Mouse (Mus musculus) kidney, adult 18-20 months (tissue): Measurements from ENCODE around the gene Pink1.
A peak's percentile ranks its signal among the peaks of the same experiment; 100 is the strongest.

Experiments used
- DNase-seq: peaks from one replicate; pipeline ENCODE4 v3.0.0; 2021

Gene Pink1

DNA sequence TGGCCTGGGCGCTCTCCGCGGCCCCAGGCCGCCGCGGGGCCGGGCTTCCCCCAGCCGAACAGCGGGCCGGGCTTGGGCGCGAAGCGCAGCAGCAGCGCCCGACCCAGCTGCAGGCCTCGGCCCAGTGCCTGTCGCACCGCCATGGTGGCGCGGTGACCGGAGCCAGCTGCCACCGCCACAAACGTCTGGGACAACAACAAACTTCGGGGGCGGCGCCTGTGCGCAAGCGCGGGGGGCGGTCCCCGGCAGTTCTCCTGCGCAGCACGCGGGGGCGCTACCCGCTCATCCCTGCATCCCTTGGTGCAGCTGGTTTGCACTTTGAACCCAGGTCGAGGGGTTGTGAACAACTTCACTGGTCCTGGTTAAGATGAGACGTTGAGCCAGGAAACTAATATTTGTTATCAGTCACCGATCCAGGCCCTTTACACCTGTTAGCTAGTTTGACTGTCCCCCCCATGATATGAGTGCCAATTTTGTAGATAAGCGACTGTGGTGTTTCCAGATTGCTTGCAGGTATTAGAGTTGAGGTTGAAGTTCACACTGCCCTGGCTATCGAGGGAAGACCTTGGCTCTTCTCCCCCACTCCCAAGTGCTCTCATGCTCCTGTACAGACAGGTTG, at the start of gene Pink1:
Pink1 (minus strand) TSS at position 231 of the 619 bp plus-strand sequence.
- DNase-seq, result peak; percentile 98

DNA sequence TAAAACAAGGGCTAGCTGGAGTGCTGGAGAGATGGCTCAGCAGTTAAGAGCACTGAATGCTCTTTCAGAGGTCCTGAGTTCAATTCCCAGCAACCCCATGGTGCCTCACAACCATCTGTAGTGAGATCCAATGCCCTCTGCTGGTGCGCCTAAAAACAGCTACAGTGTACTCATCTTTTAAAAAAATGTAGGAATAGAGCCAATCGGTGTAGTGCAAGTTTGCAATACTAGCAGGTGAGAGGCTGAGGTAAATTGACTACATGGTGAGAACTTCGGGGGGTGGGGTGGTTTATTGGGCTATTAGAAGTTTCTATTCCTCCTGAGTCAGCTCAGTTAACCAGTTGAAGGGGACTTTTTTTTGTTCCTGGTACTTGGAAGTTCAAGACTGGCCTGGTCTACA, 49.0 kb upstream of the Pink1 start:
- no peak for DNase-seq

DNA sequence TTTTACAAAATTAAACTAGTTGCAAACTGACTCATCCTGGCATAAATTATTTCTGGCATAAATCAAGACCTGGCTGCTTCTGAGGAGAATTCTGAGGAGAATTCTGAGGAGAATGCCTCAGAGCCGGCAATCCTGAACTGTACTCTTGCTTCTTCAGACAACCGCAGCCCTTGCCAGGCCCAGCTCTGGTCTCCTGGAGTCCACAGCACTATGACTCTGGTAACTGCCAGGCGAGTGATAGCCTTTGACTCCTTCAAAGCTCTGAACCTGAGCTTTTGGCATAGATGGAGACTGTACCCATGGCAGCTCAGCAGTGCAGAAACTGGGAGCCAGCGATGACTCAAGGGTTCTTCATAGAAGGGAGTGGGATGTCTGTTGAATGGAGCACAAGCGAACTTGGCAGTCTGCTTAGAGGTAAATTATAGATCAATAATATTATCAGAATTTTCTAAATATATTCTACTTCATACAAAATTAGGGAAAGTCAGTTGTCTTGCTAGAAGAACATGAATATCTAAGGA, 44.9 kb upstream of the Pink1 start:
- DNase-seq, result no peak

DNA sequence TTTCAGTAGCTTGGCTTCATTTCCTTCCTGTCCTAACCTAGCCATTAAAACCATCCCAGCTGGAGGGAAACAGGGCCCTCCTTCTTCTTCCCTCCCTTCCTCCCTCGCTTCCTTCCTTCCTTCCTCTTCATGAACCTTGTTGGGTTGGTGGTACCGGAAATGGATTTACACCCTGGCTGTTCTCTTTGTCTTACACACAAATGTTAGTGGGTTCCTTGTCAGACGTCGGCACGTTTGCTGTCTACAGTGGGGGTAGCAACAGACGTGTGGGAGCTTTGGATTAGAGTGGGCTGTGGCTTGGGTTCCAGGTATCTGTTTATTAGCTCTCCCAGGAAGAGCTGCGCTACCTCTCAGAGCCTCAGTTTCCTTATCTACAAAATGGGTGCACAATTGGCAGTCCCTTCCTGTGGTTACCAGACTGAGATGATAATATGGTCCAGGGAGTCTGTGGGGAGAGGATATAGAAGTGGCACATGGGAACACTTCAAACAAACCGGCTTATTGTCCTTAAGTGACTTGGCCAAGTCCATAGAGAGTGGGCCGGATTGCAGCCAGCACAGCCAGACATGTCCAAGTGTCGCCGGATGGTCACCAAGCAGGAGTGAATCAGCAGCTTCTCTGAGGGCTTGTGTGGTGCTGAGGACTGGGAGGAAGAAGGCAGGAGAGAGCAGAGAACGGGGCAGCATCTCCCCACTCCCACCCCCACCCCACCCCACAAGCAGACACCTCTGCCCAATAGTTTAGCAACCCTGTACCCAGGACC, 42.6 kb upstream of the Pink1 start:
- DNase-seq, result no peak

DNA sequence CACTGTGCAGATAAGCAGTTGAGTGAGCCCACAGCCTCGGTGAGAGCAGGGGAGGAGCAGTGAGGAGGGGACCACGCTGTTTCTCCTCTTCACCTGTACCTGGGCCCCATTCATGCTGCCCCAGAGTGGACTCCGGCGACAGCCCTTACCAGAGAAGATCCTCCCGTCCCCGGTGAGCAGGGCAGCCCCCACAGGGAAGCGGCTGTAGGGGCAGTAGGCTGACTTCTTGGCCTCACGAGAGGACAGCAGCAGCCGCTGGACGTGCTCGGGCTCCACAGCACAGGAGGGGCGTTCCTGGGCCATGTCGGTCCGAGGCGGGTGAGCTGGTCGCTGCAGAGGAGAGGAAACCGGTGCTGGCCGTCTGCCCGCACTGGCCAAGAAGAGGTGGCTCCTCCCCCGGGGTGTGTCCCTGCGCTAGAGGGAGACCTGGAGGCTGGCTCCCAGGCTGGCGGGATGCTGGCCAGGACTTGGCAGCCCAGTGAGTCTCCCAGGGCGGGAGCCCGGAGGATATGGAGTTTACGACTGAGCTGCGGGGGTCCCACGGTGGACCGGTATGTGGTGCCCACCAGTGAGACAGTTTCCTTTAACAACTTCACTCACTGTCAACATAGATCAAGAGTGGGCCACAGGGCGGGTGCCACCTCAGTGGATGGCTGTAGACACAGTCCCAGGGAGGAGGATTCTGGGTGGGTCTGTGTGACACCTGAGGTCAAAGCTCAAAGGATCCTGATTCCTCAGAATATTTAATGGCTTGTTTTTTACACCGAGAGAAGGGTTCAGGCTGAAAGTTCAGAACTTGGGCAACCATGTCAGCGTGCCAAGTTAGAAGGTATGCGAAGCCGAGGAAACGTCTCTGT, 41.8 kb upstream of the Pink1 start, which contains the start of gene Cda:
Cda (minus strand) TSS at position 352 of the 857 bp plus-strand sequence.
- DNase-seq, result peak; percentile 93

DNA sequence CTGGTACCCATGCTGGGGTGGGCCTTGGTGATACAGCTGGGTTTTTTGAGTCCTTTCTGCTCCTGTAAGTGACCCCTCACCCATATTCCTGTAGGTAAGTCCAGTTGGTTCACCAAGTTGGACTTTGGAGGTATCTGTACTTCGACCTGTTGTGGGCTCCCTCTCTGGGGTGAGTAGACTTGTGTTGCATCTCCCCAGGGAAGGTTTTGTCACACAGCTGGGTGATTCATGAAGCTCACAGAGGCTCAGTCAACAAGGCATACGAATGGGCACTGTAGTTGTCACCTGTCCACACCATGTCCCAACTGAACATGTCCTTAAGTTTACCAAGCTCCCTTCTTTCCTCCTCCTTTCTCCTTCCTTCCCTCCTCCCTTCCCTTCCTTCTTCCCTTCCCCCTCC, 40.5 kb upstream of the Pink1 start:
- peak; percentile 63 for DNase-seq

DNA sequence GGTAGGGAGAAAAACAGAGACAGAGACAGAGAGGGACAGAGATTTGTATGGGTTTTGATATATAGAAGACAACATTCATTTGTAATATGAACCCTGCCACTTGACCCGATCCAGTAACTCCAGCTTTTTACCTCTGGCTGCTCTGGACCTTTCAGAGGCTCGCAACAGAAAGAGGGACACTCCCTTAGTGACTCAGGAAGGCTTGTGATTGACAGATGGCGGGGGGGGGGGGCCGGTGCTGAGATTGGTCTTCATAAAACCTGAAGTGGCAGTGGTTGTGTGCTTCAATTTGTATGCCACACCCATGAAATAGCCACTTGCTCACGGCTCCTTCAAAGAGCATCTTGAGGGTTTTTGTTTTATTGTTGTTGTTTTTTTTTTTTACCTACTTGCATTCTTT, 37.4 kb upstream of the Pink1 start:
- no peak for DNase-seq

DNA sequence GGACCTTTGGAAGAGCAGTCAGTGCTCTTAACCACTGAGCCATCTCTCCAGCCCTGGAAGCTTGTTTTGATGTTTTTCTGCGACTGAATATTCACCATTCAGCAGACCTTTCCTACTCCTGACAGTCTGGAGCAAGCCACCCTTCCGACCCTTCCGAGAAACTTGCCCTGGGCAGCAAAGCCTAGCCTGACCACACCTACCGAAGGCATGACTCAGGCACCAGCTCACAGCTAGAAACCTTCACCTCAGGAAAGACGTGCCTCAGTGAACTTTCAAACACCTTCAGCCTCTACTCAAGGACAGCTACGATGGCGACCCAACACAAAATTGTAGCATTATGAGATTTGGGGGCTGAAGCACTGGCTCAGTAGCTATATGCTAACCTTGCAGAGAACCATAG, 36.8 kb upstream of the Pink1 start:
- no peak for DNase-seq

DNA sequence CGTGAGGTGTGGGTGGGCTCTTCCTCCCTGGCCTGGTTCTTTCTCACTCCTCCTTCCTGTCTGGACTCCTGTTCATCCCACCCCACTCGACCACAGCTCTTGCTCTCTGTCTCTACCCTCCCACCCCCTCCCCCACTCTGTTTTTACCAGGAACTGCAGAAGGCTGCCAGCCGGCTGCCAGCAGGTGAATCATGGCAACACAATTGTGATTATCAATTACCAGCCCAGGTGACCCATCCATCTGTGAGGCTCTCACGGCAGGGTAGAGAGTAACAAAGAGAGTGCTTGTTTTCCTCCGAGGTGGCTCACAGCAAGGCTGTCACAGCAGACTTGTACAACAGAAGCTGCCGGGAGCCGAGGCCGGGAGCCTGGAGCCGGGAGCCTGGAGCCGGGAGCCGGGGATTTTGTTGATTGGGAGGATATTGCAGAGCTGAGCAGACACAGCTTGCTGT, 35.3 kb upstream of the Pink1 start:
- no peak for DNase-seq

DNA sequence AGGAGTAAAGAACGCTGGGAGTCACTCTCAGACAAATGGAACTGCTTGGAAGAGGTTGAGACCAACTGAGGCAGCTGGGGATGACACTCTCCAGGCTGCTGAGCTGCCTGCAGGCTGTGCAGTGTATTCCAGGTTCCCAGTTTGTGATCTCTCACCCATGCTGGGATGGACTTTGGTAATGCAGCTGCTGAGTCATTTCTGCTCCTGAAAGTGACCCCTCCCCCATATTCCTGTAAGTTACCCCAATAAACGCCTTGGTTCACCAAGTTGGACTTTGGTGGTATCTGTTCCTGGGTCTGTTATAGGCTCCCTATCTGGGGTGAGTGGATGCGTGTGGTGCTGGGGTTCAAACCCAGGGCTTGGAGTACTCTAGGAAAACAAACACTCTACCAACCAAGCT, 32.1 kb upstream of the Pink1 start:
- DNase-seq, result no peak

DNA sequence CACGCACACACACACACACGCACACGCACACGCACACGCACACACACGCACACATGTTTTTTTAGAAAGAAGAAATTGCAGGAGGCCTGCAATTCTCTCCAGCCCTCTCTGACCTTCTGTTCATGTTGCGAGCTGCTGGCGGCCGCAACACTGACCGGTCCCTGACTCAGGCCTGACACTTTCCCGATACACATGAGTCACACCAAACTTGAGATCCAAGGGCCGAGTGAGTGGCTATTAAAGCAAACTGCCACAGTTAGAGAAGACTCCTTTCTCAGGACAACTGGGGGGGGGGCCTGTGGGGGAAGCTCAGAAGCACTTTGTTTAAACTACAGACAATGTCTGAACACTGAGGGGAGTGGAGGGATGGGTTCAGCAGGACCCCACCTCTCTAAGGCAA, 30.4 kb upstream of the Pink1 start:
- DNase-seq, result no peak

DNA sequence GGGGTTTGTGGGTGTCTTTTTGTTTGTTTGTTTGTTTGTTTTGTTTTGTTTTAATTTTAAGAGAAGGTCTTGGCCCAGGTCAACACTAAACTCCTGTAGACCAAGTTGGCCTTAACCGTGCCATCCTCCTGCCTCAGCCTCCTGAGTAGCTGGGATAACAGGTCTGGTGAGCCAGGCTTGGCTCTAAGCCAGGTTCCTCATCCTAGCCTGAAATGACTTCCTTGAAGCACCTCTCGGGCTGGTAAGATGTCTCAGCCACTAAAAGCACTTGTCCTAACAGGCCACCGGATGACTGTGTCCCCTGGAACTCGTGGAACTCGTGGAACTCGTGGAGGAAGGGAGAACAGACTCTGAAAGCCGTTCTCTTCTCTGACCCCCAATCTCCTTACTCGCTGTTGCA, 30.0 kb upstream of the Pink1 start:
- no peak for DNase-seq

DNA sequence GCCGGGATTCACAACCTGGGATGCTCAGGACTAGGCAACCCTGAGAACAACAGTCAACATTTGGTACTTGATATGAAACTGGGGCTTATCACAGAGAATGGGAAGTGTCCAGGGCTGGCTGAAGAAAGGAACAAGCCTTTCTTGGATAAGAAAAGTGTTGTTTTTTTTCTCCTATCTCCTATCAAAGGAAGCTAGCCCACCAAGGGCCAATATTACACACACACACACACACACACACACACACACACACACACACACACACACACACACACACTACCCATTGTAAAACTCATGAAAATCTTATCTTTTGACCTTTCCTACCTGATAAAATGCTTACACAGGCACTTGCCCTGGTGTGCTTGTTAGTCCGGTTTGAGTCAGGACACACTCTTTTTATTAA, 29.4 kb upstream of the Pink1 start:
- no peak for DNase-seq

DNA sequence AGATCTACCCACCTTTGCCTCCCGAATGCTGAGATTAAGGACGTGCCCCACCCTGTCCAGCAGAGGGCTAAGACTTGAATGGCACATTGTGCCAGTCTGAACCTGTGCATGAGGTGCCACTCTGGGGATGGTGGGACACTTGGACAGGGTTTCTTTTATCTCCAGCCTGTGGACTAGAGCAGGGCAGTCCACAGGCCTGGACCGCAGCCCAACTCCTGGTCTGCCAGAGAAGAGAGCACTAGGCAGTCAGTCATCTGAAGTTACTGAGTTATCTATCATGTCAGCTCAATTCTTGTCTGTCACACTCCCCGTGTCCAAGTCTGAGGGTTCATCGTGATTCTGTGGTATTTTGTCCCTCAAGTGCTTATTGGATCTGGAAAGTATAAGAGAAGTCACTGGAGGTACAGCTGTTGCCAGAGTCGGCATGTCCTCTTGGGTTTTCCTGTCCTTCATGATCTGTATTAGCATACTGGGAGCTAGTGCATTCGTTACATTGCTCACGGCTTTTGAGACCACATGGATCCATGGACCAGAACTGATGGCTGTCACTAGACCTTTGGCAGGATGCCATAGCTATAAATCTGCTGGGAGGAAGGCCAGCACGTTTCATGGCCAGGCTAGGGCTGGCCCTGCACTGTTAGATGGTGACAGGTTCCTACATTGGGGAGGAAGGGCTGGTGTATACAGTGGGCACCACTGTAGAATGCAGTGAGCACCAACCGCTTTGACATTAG, 27.5 kb upstream of the Pink1 start:
- peak; percentile 72 for DNase-seq

DNA sequence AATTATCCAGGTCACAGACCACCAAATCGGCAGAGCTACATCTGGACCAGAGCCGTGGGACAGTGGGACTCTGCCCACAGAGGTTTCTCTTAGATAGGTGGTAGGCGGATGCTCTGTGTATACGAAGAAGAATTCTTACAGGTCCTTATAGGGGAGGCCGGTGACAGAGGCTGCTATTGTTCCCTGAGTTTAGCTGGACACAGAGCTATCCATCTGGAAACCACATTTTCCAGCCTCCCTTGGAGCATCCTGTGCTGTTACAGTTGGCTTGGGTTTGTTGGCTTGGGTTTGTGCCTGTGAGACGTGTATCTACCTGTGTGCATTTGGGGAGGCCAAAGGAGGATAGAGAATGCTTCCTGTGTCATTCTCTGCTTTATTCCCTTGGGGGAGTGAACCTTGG, 26.6 kb upstream of the Pink1 start:
- no peak for DNase-seq

DNA sequence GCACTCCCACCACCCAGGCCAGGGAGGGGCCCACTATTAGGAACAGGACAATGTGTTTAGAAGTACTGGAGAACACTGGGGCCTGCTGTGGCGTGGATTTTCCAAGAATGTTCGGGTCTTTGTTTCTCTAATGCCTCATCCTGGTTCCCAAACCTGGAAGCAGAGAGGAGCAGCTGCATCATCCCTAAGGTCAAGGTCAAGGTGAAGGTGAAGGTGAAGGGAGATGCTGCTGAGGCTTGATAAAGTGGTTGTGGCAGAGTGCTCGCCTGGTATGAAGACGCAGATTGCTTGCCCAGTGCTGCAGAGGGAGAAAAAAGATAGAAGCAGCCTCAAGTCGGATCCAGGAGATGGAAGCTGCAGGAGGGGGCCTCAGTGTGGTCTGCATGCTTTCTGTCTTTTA, 25.7 kb upstream of the Pink1 start:
- DNase-seq, result no peak

DNA sequence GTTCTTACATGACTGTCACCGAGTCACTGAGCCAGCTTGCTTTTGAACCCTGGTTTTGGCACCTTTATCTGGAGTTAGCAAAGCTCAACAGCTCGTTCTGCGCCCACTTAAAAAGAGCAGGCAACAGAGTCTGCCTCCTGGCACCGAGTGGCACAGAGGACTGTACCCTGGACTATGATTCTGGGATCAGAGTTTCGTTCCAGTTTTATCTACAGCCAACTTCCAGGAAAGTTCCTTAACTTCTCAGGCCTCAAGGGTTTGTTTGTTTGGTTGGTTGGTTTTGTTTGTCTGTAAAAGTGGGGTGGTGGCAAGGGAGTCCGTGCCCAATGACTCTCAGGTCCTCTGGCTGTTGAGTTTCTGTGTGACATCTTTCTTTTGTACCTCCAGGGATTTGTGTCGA, 22.6 kb upstream of the Pink1 start:
- peak; percentile 51 for DNase-seq

DNA sequence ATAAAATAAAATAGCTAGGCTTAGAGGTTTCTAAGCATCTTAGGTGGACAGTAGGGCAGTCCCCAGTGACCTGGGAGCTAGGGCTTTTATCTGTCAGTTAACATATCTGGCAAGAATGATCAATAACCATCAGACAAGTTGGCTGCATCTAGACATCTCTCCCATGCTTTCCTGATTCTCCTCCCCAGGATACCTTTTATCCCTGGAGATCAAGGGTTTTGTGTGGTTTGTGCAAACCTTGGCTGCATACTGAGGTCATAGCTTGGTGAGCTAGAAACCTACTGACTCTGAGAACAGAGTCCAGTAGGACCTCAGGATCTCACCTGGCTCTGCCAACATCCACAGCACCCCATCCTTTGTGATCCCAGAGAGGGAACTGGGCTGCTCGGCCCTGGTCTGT, 21.2 kb upstream of the Pink1 start:
- DNase-seq, result no peak

DNA sequence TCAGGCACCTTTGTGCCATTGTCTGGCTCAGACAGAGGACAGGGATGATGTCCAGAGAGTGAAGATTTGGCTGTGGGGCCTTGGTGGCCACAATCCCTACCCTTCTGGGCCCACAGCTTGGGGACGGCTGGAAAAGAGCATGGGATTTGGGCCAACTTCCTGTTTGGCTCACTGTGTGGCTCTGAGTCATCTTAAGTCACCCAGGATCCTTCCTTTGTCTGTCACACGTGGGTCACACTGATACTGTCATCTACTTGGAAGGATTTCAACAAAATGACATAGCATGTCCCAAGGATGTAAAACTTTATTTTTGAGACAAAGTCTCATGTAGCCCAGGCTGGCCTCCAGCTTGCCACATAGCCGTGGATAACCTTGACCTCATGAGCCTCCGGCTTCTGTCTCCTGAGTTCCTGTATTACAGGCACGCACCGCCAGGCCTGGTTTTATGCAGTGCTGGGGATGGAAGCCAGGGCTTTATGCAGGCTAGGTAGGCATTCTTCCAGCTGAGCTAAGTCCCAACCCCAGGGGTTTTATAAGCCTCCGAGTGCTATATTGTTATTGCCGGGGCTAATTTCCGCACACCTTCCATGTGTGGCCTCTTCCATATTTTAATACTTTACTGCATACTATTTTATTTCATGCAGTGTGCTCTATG, 18.9 kb upstream of the Pink1 start:
- no peak for DNase-seq

DNA sequence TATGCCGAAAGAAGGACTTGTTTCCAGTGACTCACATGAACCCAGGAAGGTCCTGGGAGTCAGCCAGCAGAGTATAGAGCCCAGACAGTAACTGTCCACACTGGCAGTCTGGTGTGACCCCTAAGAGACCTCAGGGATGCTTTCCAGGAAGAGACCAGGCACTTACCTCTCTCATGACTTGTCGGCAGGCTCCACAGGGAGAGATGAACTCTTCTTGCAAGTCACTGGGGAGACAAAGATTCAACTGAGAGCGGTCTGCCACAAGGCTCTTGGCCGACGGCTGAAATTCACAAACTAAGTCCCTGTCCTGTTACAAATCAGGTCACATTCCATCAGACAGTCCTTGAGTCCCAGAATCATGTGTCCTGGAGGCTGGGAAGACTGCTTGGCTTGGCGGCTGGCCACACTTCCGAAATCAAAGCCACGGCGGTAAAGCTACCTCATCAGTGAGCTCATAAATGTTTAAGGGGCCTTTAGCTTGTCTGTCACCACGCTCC, 17.3 kb upstream of the Pink1 start:
- DNase-seq, result peak; percentile 65

DNA sequence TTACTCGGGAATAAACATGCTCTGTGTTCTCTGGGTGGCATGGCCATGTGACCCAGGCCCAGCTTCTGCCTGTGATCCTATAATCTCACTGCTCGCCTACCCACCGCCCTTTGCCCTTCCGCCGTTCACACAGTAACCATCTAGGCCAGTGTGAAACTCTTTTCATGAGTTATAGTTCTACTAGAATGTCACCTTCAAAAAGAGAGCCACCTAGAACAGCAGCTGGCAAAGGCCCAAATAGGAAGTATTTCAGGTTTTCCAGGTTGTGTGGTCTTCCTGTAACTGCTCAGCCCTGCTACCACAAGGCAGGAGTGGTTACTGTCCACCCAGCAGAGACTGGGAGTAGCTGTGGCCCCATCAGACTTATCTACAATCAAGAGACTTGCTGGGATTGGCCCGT, 16.7 kb upstream of the Pink1 start:
- peak; percentile 83 for DNase-seq

DNA sequence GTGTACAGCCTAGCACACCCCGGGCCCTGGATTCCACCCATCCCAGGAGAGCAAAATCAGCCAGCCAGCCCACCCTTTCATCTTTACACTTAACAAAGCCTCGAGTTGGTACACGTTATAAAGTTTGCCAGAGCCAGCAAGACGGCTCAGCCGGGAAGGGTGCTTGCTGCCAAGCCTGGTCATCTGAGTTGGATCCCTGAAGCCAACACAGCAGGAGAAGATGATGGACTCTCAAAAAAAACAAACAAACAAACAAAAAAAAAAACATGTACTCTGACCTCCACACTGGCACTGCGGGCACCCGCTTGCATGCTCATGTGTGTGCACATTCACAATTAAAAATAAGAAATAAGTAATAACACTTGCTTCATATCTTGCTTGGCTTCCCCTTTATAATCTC, 15.9 kb upstream of the Pink1 start:
- DNase-seq, result no peak
